Mouse (Mus musculus) lung, embryonic 14.5 days (tissue): ENCODE data around the gene Brdt. TPM values are rescaled to one million over a fixed set of nuclear protein-coding genes. Genes with fewer than 3 reads are reported as not detected.

Experiments used
- ATAC-seq: fragments of 200-750 bp; cut with Nextera tagmentation; 2 replicates; pipeline ENCODE4 v1.8.0; 2017; ENCODE audit warnings: mild to moderate bottlenecking, moderate TSS enrichment, moderate library complexity; ENCODE audit not compliant: insufficient read depth
- DNase-seq: peaks from one replicate; pipeline ENCODE4 v3.0.0-alpha.2; 2015
- H3K27ac ChIP-seq: fragments of 300-500 bp; sonication (generic); 2 replicates; pipeline ENCODE4 v1.5.1; 2014; ENCODE audit warnings: low read depth, mild to moderate bottlenecking, moderate library complexity
- H3K27me3 ChIP-seq: fragments of 300-500 bp; sonication (generic); 2 replicates; pipeline ENCODE4 v1.6.1; 2014; ENCODE audit warnings: low read length, control low read depth; ENCODE audit not compliant: insufficient read depth
- H3K36me3 ChIP-seq: fragments of 300-500 bp; sonication (generic); 2 replicates; pipeline ENCODE4 v1.6.1; 2014; ENCODE audit warnings: control low read depth; ENCODE audit not compliant: insufficient read depth
- H3K4me1 ChIP-seq: fragments of 300-500 bp; sonication (generic); 2 replicates; pipeline ENCODE4 v1.6.1; 2014; ENCODE audit warnings: antibody characterized with exemption, control low read depth; ENCODE audit not compliant: insufficient read depth
- H3K4me2 ChIP-seq: fragments of 300-500 bp; sonication (generic); 2 replicates; pipeline ENCODE4 v1.6.1; 2014; ENCODE audit warnings: mild to moderate bottlenecking
- H3K4me3 ChIP-seq: fragments of 300-500 bp; sonication (generic); 2 replicates; pipeline ENCODE4 v1.5.1; 2014; ENCODE audit warnings: low read depth, low read length
- H3K9ac ChIP-seq: fragments of 300-500 bp; sonication (generic); 2 replicates; pipeline ENCODE4 v1.6.1; 2014
- H3K9me3 ChIP-seq: fragments of 300-500 bp; sonication (generic); 2 replicates; pipeline ENCODE4 v1.6.1; 2016; ENCODE audit warnings: low read depth, low read length, control low read depth
- CTCF ChIP-seq: IDR thresholded peaks from 2 replicates; pipeline ENCODE4 v1.5.1; 2016; ENCODE audit warnings: antibody characterized with exemption, low read depth
- WGBS: fragments of 180-500 bp; shearing (Covaris S2); extraction: QIAGEN DNeasy Blood & Tissue Kit; methylation state at CpG from one replicate; pipeline ENCODE4 v1.1.7; 2014; 5-methylcytosine and 5-hydroxymethylcytosine counted together
- polyA plus RNA-seq: library from polyadenylated mRNA; unstranded; fragments of >200 nt; fragmentation: Nextera tagmentation; extraction: Ambion mirVana; gene quantifications from 2 replicates; pipeline ENCODE4 v1.2.1, GENCODE M21; 2014

Brdt gene
- polyA plus RNA-seq, 1 experiment from 2014 or later, result 1.4 TPM

GRCm38 (mm10) chr5:107296512-107297322, 34.2 kb upstream of the Brdt start:
- Histone ChIP-seq H3K27me3 (no peaks in the 10 kb centered on the region), H3K27ac (no peak overlapping the region), H3K4me2 (peak overlapping the region; percentile 34), H3K36me3 (no peaks in the 10 kb centered on the region), H3K4me1 (peaks cover 7% of the 10 kb centered on the region), H3K9ac (no peak overlapping the region), H3K4me3 (no peak overlapping the region), H3K9me3 (no peaks in the 10 kb centered on the region)
- no peak for DNase-seq
- WGBS, result 38% methylated on average over 9 of the region's 9 CpGs
- no peak for ATAC-seq
- TF ChIP-seq CTCF, result no peak

GRCm38 (mm10) chr5:107298854-107299253, 32.1 kb upstream of the Brdt start:
- no peak for TF ChIP-seq CTCF
- no peak overlapping the region for H3K27ac ChIP-seq
- peaks cover 9% of the 10 kb centered on the region for H3K4me1 ChIP-seq
- no peak overlapping the region for H3K4me3 ChIP-seq
- no peaks in the 10 kb centered on the region for H3K9me3 ChIP-seq
- H3K27me3 ChIP-seq, result no peaks in the 10 kb centered on the region
- H3K9ac ChIP-seq, result no peak overlapping the region
- DNase-seq, result no peak
- no peaks in the 10 kb centered on the region for H3K36me3 ChIP-seq
- no peak overlapping the region for H3K4me2 ChIP-seq
- no peak for ATAC-seq
- WGBS, result 65% methylated on average over 11 of the region's 11 CpGs

DNA sequence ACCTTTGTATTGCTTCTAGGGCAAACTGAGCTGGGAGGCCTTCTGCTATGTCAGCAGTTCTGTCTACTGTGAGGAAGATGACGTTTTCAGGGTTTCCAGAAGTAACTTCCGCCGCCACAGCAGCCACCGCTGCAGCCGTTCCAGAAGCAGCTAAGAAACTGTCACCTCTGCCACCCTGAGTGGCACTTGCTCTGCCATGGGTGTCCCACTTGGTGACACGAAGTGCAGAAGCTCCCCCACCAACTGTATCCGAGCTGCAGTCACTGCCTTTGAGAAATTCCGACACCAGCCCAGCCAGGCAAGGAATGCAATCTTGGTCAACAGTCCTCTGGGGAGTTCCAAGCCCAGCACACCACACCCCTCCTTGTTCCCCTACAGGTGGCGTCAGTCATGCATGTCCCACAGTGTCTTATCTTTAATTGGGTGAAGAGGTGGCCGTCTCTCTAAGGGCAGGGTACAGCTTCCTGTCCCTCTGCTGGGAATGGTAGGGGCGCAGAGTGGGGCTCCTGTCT, 27.6 kb upstream of the Brdt start:
- ATAC-seq (peak; percentile 52; the same call in 1 of the 2 replicates), DNase-seq (peak; percentile 38)
- H3K9ac ChIP-seq, result no peak overlapping the region
- no peaks in the 10 kb centered on the region for H3K36me3 ChIP-seq
- TF ChIP-seq CTCF, result peak; percentile 30; the same call in 1 of the 2 replicates
- no peaks in the 10 kb centered on the region for H3K27me3 ChIP-seq
- H3K4me1 ChIP-seq, result peaks cover 2% of the 10 kb centered on the region; the same call in 1 of the 2 replicates
- peak overlapping the region; percentile 21; the same call in 1 of the 2 replicates for H3K4me2 ChIP-seq
- no peak overlapping the region for H3K4me3 ChIP-seq
- no peaks in the 10 kb centered on the region for H3K9me3 ChIP-seq
- no peak overlapping the region for H3K27ac ChIP-seq
- WGBS, result 31% methylated on average over 11 of the region's 11 CpGs

DNA sequence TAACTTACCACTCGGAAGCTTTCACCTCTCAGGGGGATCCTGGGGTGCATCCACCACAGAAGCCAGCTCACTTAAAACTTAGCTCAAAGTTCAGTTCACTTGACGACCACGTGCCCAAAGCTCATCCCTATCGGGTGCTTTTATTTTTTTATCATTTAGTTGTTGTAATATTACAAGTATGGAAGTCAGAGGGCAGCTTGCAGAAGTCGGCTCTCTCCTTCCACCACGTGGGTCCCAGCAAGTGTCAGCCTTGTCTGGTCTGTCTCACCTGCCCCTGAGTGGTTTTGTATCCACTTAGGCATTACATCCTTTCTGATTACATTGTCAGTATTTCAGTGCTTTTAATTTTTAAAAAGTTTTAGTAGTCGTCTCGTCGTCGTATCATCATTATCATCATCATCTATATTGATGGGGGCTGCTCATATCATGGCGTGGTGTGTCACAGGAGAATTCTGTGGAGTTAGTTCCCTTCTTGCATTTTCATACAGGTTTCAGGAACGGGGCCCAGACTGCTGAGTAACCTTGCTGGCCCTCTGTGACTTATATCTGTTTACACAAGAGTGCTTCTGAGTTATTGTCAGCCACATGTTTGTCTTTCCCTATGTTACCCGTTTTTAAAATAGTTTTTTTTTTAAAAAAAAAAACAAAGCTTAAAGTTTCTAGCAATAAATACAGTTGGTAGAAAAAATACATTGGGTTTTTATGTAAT, 26.7 kb upstream of the Brdt start:
- DNase-seq, result no peak
- H3K27ac ChIP-seq, result no peak overlapping the region
- H3K9ac ChIP-seq, result no peak overlapping the region
- H3K36me3 ChIP-seq, result no peaks in the 10 kb centered on the region
- peaks cover 2% of the 10 kb centered on the region; the same call in 1 of the 2 replicates for H3K4me1 ChIP-seq
- H3K9me3 ChIP-seq, result no peaks in the 10 kb centered on the region
- no peak for ATAC-seq
- H3K4me3 ChIP-seq, result no peak overlapping the region
- no peaks in the 10 kb centered on the region for H3K27me3 ChIP-seq
- TF ChIP-seq CTCF, result no peak
- no peak overlapping the region for H3K4me2 ChIP-seq
- WGBS, result 49% methylated on average over 13 of the region's 13 CpGs

DNA sequence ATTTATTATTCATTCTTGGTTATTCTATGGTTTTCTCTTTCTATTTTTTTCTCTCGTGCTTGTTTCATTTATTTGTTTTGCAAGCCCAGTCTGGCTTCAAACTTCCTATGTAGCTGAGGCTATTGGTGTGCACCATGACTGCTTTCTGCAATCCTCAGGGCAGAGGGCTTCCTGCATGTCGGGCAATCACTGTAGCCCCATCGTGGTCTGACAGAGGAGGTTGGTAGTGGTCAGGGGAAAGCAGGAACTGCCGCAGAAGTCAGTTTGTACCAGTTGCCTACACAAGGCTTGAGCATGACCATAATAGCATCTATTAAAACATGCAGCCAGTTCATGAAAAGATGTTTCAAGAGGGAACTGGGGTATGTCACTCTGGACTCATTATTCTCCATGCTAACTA, 23.5 kb upstream of the Brdt start:
- Histone ChIP-seq H3K4me1 (peaks cover 2% of the 10 kb centered on the region; the same call in 1 of the 2 replicates), H3K4me2 (no peak overlapping the region), H3K9me3 (no peaks in the 10 kb centered on the region), H3K36me3 (no peaks in the 10 kb centered on the region), H3K27me3 (no peaks in the 10 kb centered on the region), H3K4me3 (no peak overlapping the region), H3K27ac (no peak overlapping the region), H3K9ac (no peak overlapping the region)
- DNase-seq, result no peak
- 68% methylated on average over 4 of the region's 4 CpGs for WGBS
- ATAC-seq, result no peak
- TF ChIP-seq CTCF, result no peak

GRCm38 (mm10) chr5:107317141-107317540, 13.8 kb upstream of the Brdt start:
- no peak overlapping the region for H3K4me2 ChIP-seq
- no peak overlapping the region for H3K9ac ChIP-seq
- no peak for TF ChIP-seq CTCF
- 89% methylated on average over 7 of the region's 7 CpGs for WGBS
- H3K27me3 ChIP-seq, result no peaks in the 10 kb centered on the region
- no peaks in the 10 kb centered on the region for H3K36me3 ChIP-seq
- H3K4me3 ChIP-seq, result no peak overlapping the region
- H3K4me1 ChIP-seq, result no peaks in the 10 kb centered on the region
- H3K27ac ChIP-seq, result no peak overlapping the region
- DNase-seq, result no peak
- no peak for ATAC-seq
- H3K9me3 ChIP-seq, result no peaks in the 10 kb centered on the region

- no peak overlapping the region for H3K27ac ChIP-seq
- 0 out of 2 replicates have a peak, but pooled peaks cover 2% of the 10 kb centered on the region for H3K9me3 ChIP-seq
- H3K9ac ChIP-seq, result no peak overlapping the region
- TF ChIP-seq CTCF, result peak; percentile 85
- no peaks in the 10 kb centered on the region for H3K4me1 ChIP-seq
- ATAC-seq (no peak), DNase-seq (peak; percentile 79)
- no peak overlapping the region for H3K4me2 ChIP-seq
- H3K27me3 ChIP-seq, result no peaks in the 10 kb centered on the region
- H3K4me3 ChIP-seq, result no peak overlapping the region
- WGBS, result 5% methylated on average over 1 of the region's 1 CpGs
- H3K36me3 ChIP-seq, result no peaks in the 10 kb centered on the region
Observed at GRCm38 (mm10) chr5:107320703-107321102, 10.3 kb upstream of the Brdt start.
